Mouse (Mus musculus) layer of hippocampus, adult 9-10 months (tissue): ENCODE results near the gene Banf2.

ENCODE experiments used
- DNase-seq: peaks from one replicate; pipeline ENCODE4 v3.0.0; 2022; ENCODE audit warnings: low spot score

The Banf2 gene

GRCm38 (mm10) chr2:144101463-144101961 lies 68.7 kb downstream of the Banf2 start:
- no peak for DNase-seq

GRCm38 (mm10) chr2:144107374-144107773 lies 74.5 kb downstream of the Banf2 start:
- DNase-seq, result no peak

GRCm38 (mm10) chr2:144107810-144108209 lies 75.0 kb downstream of the Banf2 start:
- DNase-seq, result no peak

- DNase-seq, result no peak
Observed at GRCm38 (mm10) chr2:144108376-144108775, 75.5 kb downstream of the Banf2 start.

GRCm38 (mm10) chr2:144111966-144112365 lies 79.1 kb downstream of the Banf2 start:
- DNase-seq, result no peak

GRCm38 (mm10) chr2:144112666-144113065 lies 79.8 kb downstream of the Banf2 start:
- DNase-seq, result no peak

GRCm38 (mm10) chr2:144118061-144118460 lies 85.2 kb downstream of the Banf2 start:
- no peak for DNase-seq

- DNase-seq, result no peak
Observed at GRCm38 (mm10) chr2:144120186-144120823, 87.4 kb downstream of the Banf2 start.

- no peak for DNase-seq
Observed at GRCm38 (mm10) chr2:144122068-144122467, 89.2 kb downstream of the Banf2 start.
